Mouse (Mus musculus): Measurements from ENCODE around the gene Capg. TPM values are rescaled to one million over a fixed set of nuclear protein-coding genes. Genes with fewer than 3 reads are reported as not detected.

Gene Capg
- polyA plus RNA-seq, 1 experiment from 2014 or later: 75.8 TPM

DNA sequence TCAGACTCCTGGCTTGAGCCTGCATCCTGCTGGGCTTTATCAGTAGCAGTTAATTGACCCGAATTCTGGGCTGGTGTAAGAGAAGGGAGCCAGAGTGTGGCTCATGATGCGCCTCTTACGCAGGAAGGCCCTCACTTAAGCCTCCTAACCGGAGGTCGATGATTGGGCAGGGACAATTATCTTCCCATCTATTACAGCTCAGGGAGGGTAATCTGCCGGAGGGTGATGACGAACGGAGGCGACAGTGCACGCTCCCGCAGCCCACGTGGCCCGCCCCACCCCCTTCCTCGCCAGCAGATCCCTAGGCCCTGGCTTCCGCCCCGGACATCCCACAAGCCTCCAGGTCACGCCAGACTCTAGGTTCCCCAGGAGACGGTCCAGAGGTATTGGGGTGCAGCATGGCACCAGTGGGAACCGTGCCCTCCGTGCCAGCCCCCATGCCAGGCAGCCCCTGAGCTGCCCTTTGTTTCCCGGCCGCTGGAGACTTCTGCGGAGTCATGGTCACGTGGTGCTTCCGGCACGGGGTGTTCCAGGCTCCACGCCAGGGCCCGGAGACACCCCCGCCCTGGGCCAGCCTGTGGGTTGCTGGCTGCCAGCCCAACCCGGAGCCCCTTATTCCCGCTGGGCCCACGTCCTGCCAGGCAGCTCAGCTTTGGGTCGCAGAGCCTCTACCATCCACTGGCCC is 31.7 kb upstream of the Capg start:
- Histone ChIP-seq H3K36me3 (ENCODE audit: control insufficient read depth, insufficient read depth, low read length) (no peaks in the 10 kb centered on the region), H3K4me2 (ENCODE audit: low read depth, low read length) (peak overlapping the region; percentile 71), H3K9me3 (ENCODE audit: control insufficient read depth, low read length) (no peaks in the 10 kb centered on the region), H3K9ac (ENCODE audit: low read length) (peak overlapping the region; percentile 75), H3K27me3 (ENCODE audit: control insufficient read depth, insufficient read depth, low read depth, low read length) (no peaks in the 10 kb centered on the region), H3K27ac (ENCODE audit: low read length) (peak overlapping the region; percentile 98), H3K4me1 (replicated peaks; ENCODE audit: control insufficient read depth, insufficient read depth, low read length) (peaks cover 26% of the 10 kb centered on the region), H3K4me3 (ENCODE audit: low read length) (peak overlapping the region; percentile 44)
- ATAC-seq (ENCODE audit: low read depth): peak; percentile 90
- 6% methylated on average over 33 of the region's 33 CpGs for WGBS

DNA sequence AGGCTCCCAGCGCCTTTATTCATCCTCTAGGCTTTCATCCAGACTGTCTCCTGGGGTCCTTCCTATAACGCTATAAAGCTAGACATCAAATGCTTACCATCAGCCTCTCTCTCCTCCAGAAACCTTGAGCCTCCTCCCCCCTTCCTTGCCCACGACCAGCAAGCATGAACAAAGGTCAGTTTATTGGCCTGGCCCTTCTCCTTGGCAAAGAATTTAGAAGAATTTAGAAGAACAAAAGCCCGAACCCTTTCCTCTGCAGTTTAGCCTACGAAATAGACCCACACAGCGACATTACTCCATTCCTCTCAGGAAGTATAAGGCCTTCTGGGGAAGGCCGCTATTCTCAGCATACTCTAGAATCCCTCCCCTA is 31.1 kb upstream of the Capg start:
- H3K4me1 ChIP-seq (replicated peaks; ENCODE audit: control insufficient read depth, insufficient read depth, low read length): peaks cover 26% of the 10 kb centered on the region
- H3K9me3 ChIP-seq (ENCODE audit: control insufficient read depth, low read length): no peaks in the 10 kb centered on the region
- peak overlapping the region; percentile 98 for H3K27ac ChIP-seq (ENCODE audit: low read length)
- peak overlapping the region; percentile 44 for H3K4me3 ChIP-seq (ENCODE audit: low read length)
- WGBS: 31% methylated on average over 7 of the region's 7 CpGs
- peak; percentile 23; the same call in 1 of the 2 replicates for ATAC-seq (ENCODE audit: low read depth)
- H3K36me3 ChIP-seq (ENCODE audit: control insufficient read depth, insufficient read depth, low read length): no peaks in the 10 kb centered on the region
- H3K9ac ChIP-seq (ENCODE audit: low read length): peak overlapping the region; percentile 75
- no peaks in the 10 kb centered on the region for H3K27me3 ChIP-seq (ENCODE audit: control insufficient read depth, insufficient read depth, low read depth, low read length)
- peak overlapping the region; percentile 71 for H3K4me2 ChIP-seq (ENCODE audit: low read depth, low read length)

DNA sequence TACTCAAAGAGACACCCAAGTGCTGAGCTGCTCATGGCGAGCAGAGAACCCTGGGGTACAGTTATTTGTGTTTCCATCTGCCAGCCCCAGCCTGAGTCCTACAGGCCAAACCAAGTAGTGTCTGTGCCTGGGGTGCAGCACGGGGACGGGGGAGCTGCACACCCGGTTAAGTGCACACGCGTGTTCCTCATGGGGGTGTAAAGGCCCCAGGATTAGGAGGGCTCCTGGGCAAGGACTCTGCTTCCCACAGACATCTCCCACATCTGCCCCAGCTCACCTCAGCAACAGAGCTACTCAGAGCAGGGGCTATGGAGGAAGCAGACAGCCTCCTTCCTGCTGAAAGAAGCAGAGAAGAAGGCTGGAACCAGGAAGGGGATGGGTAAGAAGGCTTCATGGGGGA is 28.5 kb upstream of the Capg start:
- no peak for ATAC-seq (ENCODE audit: low read depth)
- Histone ChIP-seq H3K36me3 (ENCODE audit: control insufficient read depth, insufficient read depth, low read length) (no peaks in the 10 kb centered on the region), H3K27ac (ENCODE audit: low read length) (no peak overlapping the region), H3K4me2 (ENCODE audit: low read depth, low read length) (no peak overlapping the region), H3K4me3 (ENCODE audit: low read length) (no peak overlapping the region), H3K4me1 (replicated peaks; ENCODE audit: control insufficient read depth, insufficient read depth, low read length) (peaks cover 30% of the 10 kb centered on the region), H3K9ac (ENCODE audit: low read length) (no peak overlapping the region; the same call in 1 of the 2 replicates), H3K27me3 (ENCODE audit: control insufficient read depth, insufficient read depth, low read depth, low read length) (no peaks in the 10 kb centered on the region), H3K9me3 (ENCODE audit: control insufficient read depth, low read length) (no peaks in the 10 kb centered on the region)
- 93% methylated on average over 6 of the region's 6 CpGs for WGBS

DNA sequence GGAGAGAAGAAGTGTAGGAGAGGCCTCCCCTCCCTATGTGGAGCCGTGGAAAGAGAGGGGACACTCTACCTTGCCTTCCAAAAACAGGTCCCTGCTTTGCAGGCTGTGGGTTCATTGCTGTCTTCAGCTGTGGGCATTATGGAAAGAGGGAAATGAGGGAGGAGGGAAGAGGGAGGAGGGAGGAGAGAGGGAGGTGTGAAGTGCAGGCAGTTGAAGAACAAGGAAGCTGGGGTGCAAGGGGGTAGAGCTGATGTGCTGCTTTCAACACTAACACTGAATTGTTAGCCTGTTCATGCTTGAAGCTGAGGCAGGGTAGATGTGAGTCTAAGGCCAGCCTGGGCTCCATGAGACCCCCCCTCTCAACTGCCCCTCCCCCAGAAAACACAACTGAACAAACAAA is 25.3 kb upstream of the Capg start:
- Histone ChIP-seq H3K9me3 (ENCODE audit: control insufficient read depth, low read length) (no peaks in the 10 kb centered on the region), H3K9ac (ENCODE audit: low read length) (no peak overlapping the region), H3K36me3 (ENCODE audit: control insufficient read depth, insufficient read depth, low read length) (no peaks in the 10 kb centered on the region), H3K27ac (ENCODE audit: low read length) (no peak overlapping the region), H3K4me2 (ENCODE audit: low read depth, low read length) (no peak overlapping the region), H3K4me3 (ENCODE audit: low read length) (no peak overlapping the region), H3K4me1 (replicated peaks; ENCODE audit: control insufficient read depth, insufficient read depth, low read length) (peaks cover 8% of the 10 kb centered on the region), H3K27me3 (ENCODE audit: control insufficient read depth, insufficient read depth, low read depth, low read length) (no peaks in the 10 kb centered on the region)
- no peak for ATAC-seq (ENCODE audit: low read depth)
- 67% methylated on average over 1 of the region's 1 CpGs for WGBS

DNA sequence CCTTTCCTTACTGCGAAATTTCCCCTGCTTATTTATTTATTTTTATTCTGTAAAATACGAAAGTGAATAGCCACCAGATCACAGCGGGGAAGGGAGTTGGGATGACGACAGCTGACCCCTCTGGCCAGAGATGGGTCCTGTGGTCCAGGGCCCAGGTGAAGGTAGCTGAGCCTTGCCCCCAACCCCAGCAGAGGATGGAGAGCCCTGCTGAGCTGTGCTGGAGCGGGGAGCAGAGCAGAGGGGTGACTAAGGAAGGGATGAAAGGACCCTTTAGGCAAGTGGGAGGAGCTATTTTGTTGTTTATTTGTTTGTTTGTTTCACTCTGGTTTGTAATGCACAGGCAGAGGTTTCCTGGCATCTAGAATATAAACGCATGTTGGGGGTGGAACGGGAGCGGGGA is 24.9 kb upstream of the Capg start:
- H3K36me3 ChIP-seq (ENCODE audit: control insufficient read depth, insufficient read depth, low read length): no peaks in the 10 kb centered on the region
- no peaks in the 10 kb centered on the region for H3K27me3 ChIP-seq (ENCODE audit: control insufficient read depth, insufficient read depth, low read depth, low read length)
- no peak overlapping the region for H3K4me2 ChIP-seq (ENCODE audit: low read depth, low read length)
- WGBS: 36% methylated on average over 8 of the region's 8 CpGs
- peaks cover 8% of the 10 kb centered on the region for H3K4me1 ChIP-seq (replicated peaks; ENCODE audit: control insufficient read depth, insufficient read depth, low read length)
- ATAC-seq (ENCODE audit: low read depth): 0 out of 2 replicates have a peak, but pooled peaks have one; percentile 45
- H3K4me3 ChIP-seq (ENCODE audit: low read length): no peak overlapping the region
- no peaks in the 10 kb centered on the region for H3K9me3 ChIP-seq (ENCODE audit: control insufficient read depth, low read length)
- H3K27ac ChIP-seq (ENCODE audit: low read length): no peak overlapping the region
- H3K9ac ChIP-seq (ENCODE audit: low read length): no peak overlapping the region

DNA sequence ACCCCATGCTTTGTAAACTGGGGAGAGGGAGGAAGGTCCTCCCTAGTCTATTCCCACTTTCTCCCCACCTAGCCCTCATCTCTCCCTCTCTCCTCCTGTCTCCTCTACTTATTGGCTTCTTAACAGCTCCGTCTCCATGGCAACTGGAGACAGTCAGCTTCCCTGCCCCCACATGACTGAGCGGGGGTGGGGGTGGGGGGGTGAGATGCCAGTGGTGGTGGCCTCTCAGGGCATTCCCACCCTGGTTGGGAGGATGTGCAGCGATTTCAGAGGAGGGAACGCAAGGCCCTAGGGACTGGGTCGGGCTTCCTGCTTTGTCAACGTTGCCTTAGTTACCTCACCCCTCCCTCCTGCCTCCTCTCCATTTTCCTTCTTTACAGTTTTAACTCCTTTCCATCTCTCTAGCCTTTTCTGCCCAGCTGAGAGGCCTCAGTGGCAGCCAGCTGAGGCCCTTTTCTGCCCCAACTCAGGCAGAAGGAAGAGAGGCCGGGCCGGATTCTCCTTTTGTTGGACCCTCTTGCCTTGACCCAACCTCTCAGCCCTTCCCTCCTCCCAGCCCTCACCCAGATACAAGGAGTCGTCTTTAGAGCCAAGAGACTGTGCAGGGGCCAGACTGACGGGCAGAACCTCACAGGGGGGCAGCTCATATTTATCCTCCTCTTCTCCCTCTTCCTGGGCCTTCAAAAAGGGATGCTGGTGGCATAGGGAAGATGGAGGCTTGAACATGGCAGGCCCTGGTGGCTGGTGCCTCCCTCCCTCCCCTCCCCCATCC is 24.1 kb upstream of the Capg start:
- Histone ChIP-seq H3K27ac (ENCODE audit: low read length) (no peak overlapping the region), H3K27me3 (ENCODE audit: control insufficient read depth, insufficient read depth, low read depth, low read length) (no peaks in the 10 kb centered on the region), H3K9ac (ENCODE audit: low read length) (0 out of 2 replicates have a peak overlapping the region, but pooled peaks have one; percentile 39), H3K9me3 (ENCODE audit: control insufficient read depth, low read length) (no peaks in the 10 kb centered on the region), H3K36me3 (ENCODE audit: control insufficient read depth, insufficient read depth, low read length) (no peaks in the 10 kb centered on the region), H3K4me3 (ENCODE audit: low read length) (no peak overlapping the region), H3K4me2 (ENCODE audit: low read depth, low read length) (no peak overlapping the region), H3K4me1 (replicated peaks; ENCODE audit: control insufficient read depth, insufficient read depth, low read length) (peaks cover 8% of the 10 kb centered on the region)
- WGBS: 20% methylated on average over 10 of the region's 10 CpGs
- ATAC-seq (ENCODE audit: low read depth): peak; percentile 53

DNA sequence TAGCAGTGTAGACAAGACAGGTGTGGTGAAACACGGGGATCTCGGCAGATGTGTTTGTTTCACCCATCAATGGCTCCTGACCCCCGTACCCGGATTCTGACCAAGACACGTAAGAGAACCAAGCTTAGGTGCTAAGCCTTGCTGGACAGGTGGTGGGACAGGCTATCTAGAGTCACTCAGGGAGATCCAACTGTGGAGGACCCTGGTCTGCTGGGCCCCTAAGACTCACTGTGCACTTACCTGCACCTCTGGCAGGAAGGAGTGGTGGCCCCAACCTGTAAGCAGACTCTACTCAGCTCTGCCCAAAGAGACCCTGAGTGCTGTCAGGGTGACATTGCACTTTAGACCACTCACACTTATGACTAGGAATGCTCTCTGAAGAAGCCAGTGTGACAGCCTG is 23.3 kb upstream of the Capg start:
- peaks cover 8% of the 10 kb centered on the region for H3K4me1 ChIP-seq (replicated peaks; ENCODE audit: control insufficient read depth, insufficient read depth, low read length)
- ATAC-seq (ENCODE audit: low read depth): no peak
- H3K27ac ChIP-seq (ENCODE audit: low read length): no peak overlapping the region
- H3K36me3 ChIP-seq (ENCODE audit: control insufficient read depth, insufficient read depth, low read length): no peaks in the 10 kb centered on the region
- no peak overlapping the region for H3K9ac ChIP-seq (ENCODE audit: low read length)
- H3K4me3 ChIP-seq (ENCODE audit: low read length): no peak overlapping the region
- H3K9me3 ChIP-seq (ENCODE audit: control insufficient read depth, low read length): no peaks in the 10 kb centered on the region
- no peaks in the 10 kb centered on the region for H3K27me3 ChIP-seq (ENCODE audit: control insufficient read depth, insufficient read depth, low read depth, low read length)
- whole genome bisulfite sequencing: 89% methylated on average over 5 of the region's 5 CpGs
- no peak overlapping the region for H3K4me2 ChIP-seq (ENCODE audit: low read depth, low read length)

DNA sequence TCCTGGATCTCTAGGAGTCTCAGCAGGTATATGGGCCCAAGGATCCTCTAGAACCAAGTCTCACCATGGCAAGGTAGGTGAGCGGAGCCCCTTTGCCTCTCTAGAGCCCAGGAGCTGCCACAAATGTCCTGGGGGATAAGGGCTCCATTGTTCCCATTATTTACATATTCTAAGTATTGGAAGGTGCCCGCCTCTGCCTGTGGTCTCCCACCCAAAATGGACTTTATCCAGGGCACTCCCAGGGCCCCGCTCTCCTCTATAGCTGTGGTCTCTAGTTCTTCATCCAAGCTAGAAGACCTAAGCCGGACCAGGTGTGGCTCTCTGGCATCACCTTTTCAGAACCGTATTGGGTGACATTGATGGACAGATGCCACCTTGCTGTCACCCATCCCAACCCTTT is 22.6 kb upstream of the Capg start, which contains the start of gene Sh2d6:
Gene Sh2d6, minus strand, starts transcription at position 101 of the 400 bp plus-strand sequence.
- peaks cover 8% of the 10 kb centered on the region for H3K4me1 ChIP-seq (replicated peaks; ENCODE audit: control insufficient read depth, insufficient read depth, low read length)
- 76% methylated on average over 5 of the region's 5 CpGs for WGBS
- no peak for ATAC-seq (ENCODE audit: low read depth)
- H3K36me3 ChIP-seq (ENCODE audit: control insufficient read depth, insufficient read depth, low read length): no peaks in the 10 kb centered on the region
- no peak within 1 kb of the TSS for H3K27ac ChIP-seq (ENCODE audit: low read length)
- H3K9me3 ChIP-seq (ENCODE audit: control insufficient read depth, low read length): no peaks in the 10 kb centered on the region
- H3K27me3 ChIP-seq (ENCODE audit: control insufficient read depth, insufficient read depth, low read depth, low read length): no peaks in the 10 kb centered on the region
- no peak within 1 kb of the TSS for H3K4me3 ChIP-seq (ENCODE audit: low read length)
- H3K9ac ChIP-seq (ENCODE audit: low read length): no peak within 1 kb of the TSS
- no peak within 1 kb of the TSS for H3K4me2 ChIP-seq (ENCODE audit: low read depth, low read length)

DNA sequence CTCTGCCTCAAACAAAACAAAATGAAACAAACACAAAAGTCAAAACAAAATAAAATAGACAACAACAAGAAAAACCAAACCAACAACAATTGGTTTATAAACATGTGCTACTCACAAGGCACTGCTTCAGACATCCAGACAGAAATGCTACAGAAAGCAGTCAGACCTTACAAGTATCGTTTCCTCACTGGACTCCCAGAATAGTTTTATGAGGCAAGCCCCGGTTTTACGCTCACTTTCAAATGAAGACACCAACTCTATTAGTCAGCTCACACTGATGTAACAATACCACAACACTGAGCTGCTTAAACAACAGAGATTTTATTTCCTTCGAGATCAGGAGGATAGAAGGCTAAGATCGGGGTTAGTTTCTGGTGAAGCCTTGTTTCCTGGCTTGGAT is 21.9 kb upstream of the Capg start:
- Histone ChIP-seq H3K9ac (ENCODE audit: low read length) (no peak overlapping the region), H3K4me1 (replicated peaks; ENCODE audit: control insufficient read depth, insufficient read depth, low read length) (peaks cover 8% of the 10 kb centered on the region), H3K4me3 (ENCODE audit: low read length) (no peak overlapping the region), H3K4me2 (ENCODE audit: low read depth, low read length) (no peak overlapping the region), H3K27ac (ENCODE audit: low read length) (no peak overlapping the region), H3K36me3 (ENCODE audit: control insufficient read depth, insufficient read depth, low read length) (no peaks in the 10 kb centered on the region), H3K27me3 (ENCODE audit: control insufficient read depth, insufficient read depth, low read depth, low read length) (no peaks in the 10 kb centered on the region), H3K9me3 (ENCODE audit: control insufficient read depth, low read length) (no peaks in the 10 kb centered on the region)
- 77% methylated on average over 5 of the region's 5 CpGs for WGBS
- no peak for ATAC-seq (ENCODE audit: low read depth)

Measured in lung, embryonic 16.5 days (tissue).